Mouse (Mus musculus): ENCODE data around the gene Defb18.
"Not testable (repeated sequence)": the region's sequence is repeated elsewhere in the genome, so short reads cannot be mapped to it uniquely, and the experiment has no call there.

Defb18 gene

GRCm38 (mm10) chr1:18237343-18237742, at the start of gene Defb18:
Defb18 (minus strand) TSS chr1:18237443.
- Histone ChIP-seq H3K4me1 (replicated peaks; ENCODE audit: low read depth, low read length) (no peaks in the 10 kb centered on the region), H3K4me3 (replicated peaks; ENCODE audit: low read length) (no peak within 1 kb of the TSS), H3K36me3 (ENCODE audit: insufficient read depth, low read length) (no peaks in the 10 kb centered on the region), H3K27me3 (ENCODE audit: insufficient read depth, low read length) (no peaks in the 10 kb centered on the region), H3K9me3 (ENCODE audit: low read length) (no peaks in the 10 kb centered on the region)
- no peak for TF ChIP-seq CTCF (conservative IDR thresholded peaks at IDR 0.05; ENCODE audit: low read length)
- TF ChIP-seq POU5F1 (IDR thresholded peaks at IDR 0.05; ENCODE audit: borderline replicate concordance, low read length) = no peak
- no peak for TF ChIP-seq NANOG (IDR thresholded peaks at IDR 0.05; ENCODE audit: borderline replicate concordance, low read length)

- Histone ChIP-seq H3K9me3 (ENCODE audit: low read length) (no peaks in the 10 kb centered on the region; the same call in 1 of the 2 replicates), H3K27me3 (ENCODE audit: insufficient read depth, low read length) (no peaks in the 10 kb centered on the region), H3K36me3 (ENCODE audit: insufficient read depth, low read length) (no peaks in the 10 kb centered on the region), H3K4me1 (replicated peaks; ENCODE audit: low read depth, low read length) (peaks cover 19% of the 10 kb centered on the region), H3K4me3 (replicated peaks; ENCODE audit: low read length) (no peak overlapping the region)
- TF ChIP-seq CTCF (conservative IDR thresholded peaks at IDR 0.05; ENCODE audit: low read length) (no peak), POU5F1 (IDR thresholded peaks at IDR 0.05; ENCODE audit: borderline replicate concordance, low read length) (no peak), NANOG (IDR thresholded peaks at IDR 0.05; ENCODE audit: borderline replicate concordance, low read length) (no peak)
Measured at GRCm38 (mm10) chr1:18271095-18271494, 33.9 kb upstream of the Defb18 start.

- H3K27me3 ChIP-seq (ENCODE audit: insufficient read depth, low read length) = no peaks in the 10 kb centered on the region
- TF ChIP-seq NANOG (IDR thresholded peaks at IDR 0.05; ENCODE audit: borderline replicate concordance, low read length) (peak; percentile 19; the same call in 1 of the 2 replicates), POU5F1 (IDR thresholded peaks at IDR 0.05; ENCODE audit: borderline replicate concordance, low read length) (no peak)
- H3K4me3 ChIP-seq (replicated peaks; ENCODE audit: low read length) = no peak overlapping the region
Measured at GRCm38 (mm10) chr1:18268845-18269244, 31.6 kb upstream of the Defb18 start.

GRCm38 (mm10) chr1:18265038-18265437, 27.8 kb upstream of the Defb18 start, which contains the start of gene Defb41:
Defb41 (minus strand) TSS chr1:18265138.
- Histone ChIP-seq H3K4me1 (replicated peaks; ENCODE audit: low read depth, low read length) (peaks cover 15% of the 10 kb centered on the region), H3K36me3 (ENCODE audit: insufficient read depth, low read length) (no peaks in the 10 kb centered on the region), H3K27me3 (ENCODE audit: insufficient read depth, low read length) (no peaks in the 10 kb centered on the region), H3K4me3 (replicated peaks; ENCODE audit: low read length) (no peak within 1 kb of the TSS), H3K9me3 (ENCODE audit: low read length) (no peaks in the 10 kb centered on the region; the same call in 1 of the 2 replicates)
- TF ChIP-seq POU5F1 (IDR thresholded peaks at IDR 0.05; ENCODE audit: borderline replicate concordance, low read length) (no peak), CTCF (conservative IDR thresholded peaks at IDR 0.05; ENCODE audit: low read length) (no peak)

More at GRCm38 (mm10) chr1:18268845-18269244, 31.6 kb upstream of the Defb18 start:
- Histone ChIP-seq H3K36me3 (ENCODE audit: insufficient read depth, low read length) (no peaks in the 10 kb centered on the region), H3K9me3 (ENCODE audit: low read length) (no peaks in the 10 kb centered on the region; the same call in 1 of the 2 replicates), H3K4me1 (replicated peaks; ENCODE audit: low read depth, low read length) (peaks cover 19% of the 10 kb centered on the region)

- H3K9me3 ChIP-seq (ENCODE audit: low read length) = peaks cover 18% of the 10 kb centered on the region
- not testable (repeated sequence) for H3K4me3 ChIP-seq (replicated peaks; ENCODE audit: low read length); H3K4me1 ChIP-seq (replicated peaks; ENCODE audit: low read depth, low read length); H3K27me3 ChIP-seq (ENCODE audit: insufficient read depth, low read length); H3K36me3 ChIP-seq (ENCODE audit: insufficient read depth, low read length)
Measured at GRCm38 (mm10) chr1:18245801-18246580, 8.7 kb upstream of the Defb18 start.

- H3K27me3 ChIP-seq (ENCODE audit: insufficient read depth, low read length) = no peaks in the 10 kb centered on the region
- no peaks in the 10 kb centered on the region for H3K36me3 ChIP-seq (ENCODE audit: insufficient read depth, low read length)
- H3K4me1 ChIP-seq (replicated peaks; ENCODE audit: low read depth, low read length) = no peaks in the 10 kb centered on the region
- no peaks in the 10 kb centered on the region for H3K9me3 ChIP-seq (ENCODE audit: low read length)
- TF ChIP-seq POU5F1 (IDR thresholded peaks at IDR 0.05; ENCODE audit: borderline replicate concordance, low read length) (no peak), NANOG (IDR thresholded peaks at IDR 0.05; ENCODE audit: borderline replicate concordance, low read length) (peak; percentile 92)
- no peak overlapping the region for H3K4me3 ChIP-seq (replicated peaks; ENCODE audit: low read length)
Measured at GRCm38 (mm10) chr1:18223385-18223945, 13.8 kb downstream of the Defb18 start.

GRCm38 (mm10) chr1:18191719-18192118, 45.5 kb downstream of the Defb18 start:
- peaks cover 13% of the 10 kb centered on the region for H3K9me3 ChIP-seq (ENCODE audit: low read length)
- no peak overlapping the region for H3K4me3 ChIP-seq (replicated peaks; ENCODE audit: low read length)
- TF ChIP-seq CTCF (conservative IDR thresholded peaks at IDR 0.05; ENCODE audit: low read length) (no peak), NANOG (IDR thresholded peaks at IDR 0.05; ENCODE audit: borderline replicate concordance, low read length) (no peak), POU5F1 (IDR thresholded peaks at IDR 0.05; ENCODE audit: borderline replicate concordance, low read length) (no peak)
- no peaks in the 10 kb centered on the region for H3K4me1 ChIP-seq (replicated peaks; ENCODE audit: low read depth, low read length)
- no peaks in the 10 kb centered on the region for H3K27me3 ChIP-seq (ENCODE audit: insufficient read depth, low read length)
- H3K36me3 ChIP-seq (ENCODE audit: insufficient read depth, low read length) = no peaks in the 10 kb centered on the region

- no peak for TF ChIP-seq CTCF (conservative IDR thresholded peaks at IDR 0.05; ENCODE audit: low read length)
- no peak for TF ChIP-seq NANOG (IDR thresholded peaks at IDR 0.05; ENCODE audit: borderline replicate concordance, low read length)
- Histone ChIP-seq H3K27me3 (ENCODE audit: insufficient read depth, low read length) (no peaks in the 10 kb centered on the region), H3K4me1 (replicated peaks; ENCODE audit: low read depth, low read length) (no peaks in the 10 kb centered on the region), H3K36me3 (ENCODE audit: insufficient read depth, low read length) (no peaks in the 10 kb centered on the region), H3K4me3 (replicated peaks; ENCODE audit: low read length) (no peak overlapping the region), H3K9me3 (ENCODE audit: low read length) (peaks cover 13% of the 10 kb centered on the region)
Measured at GRCm38 (mm10) chr1:18190714-18191712, 46.2 kb downstream of the Defb18 start.
